Mouse (Mus musculus) neural tube, embryonic 13.5 days (tissue): ENCODE results near the gene Tenm4. TPM values are rescaled to one million over a fixed set of nuclear protein-coding genes. Genes with fewer than 3 reads are reported as not detected.

Source experiments
- ATAC-seq: fragments of 200-750 bp; cut with Nextera tagmentation; 2 replicates; pipeline ENCODE4 v1.8.0; 2017; ENCODE audit warnings: low read depth, mild to moderate bottlenecking, moderate TSS enrichment, moderate library complexity
- H3K27ac ChIP-seq: fragments of 300-500 bp; sonication (generic); replicated peaks from 2 replicates; pipeline ENCODE4 v1.5.1; 2015; ENCODE audit warnings: moderate library complexity, mild to moderate bottlenecking, inconsistent platforms
- H3K27me3 ChIP-seq: fragments of 300-500 bp; sonication (generic); 2 replicates; pipeline ENCODE4 v1.6.1; 2015; ENCODE audit warnings: mild to moderate bottlenecking, inconsistent platforms
- H3K36me3 ChIP-seq: fragments of 300-500 bp; sonication (generic); 2 replicates; pipeline ENCODE4 v1.6.1; 2015; ENCODE audit warnings: mild to moderate bottlenecking, inconsistent platforms
- H3K4me1 ChIP-seq: fragments of 300-500 bp; sonication (generic); replicated peaks from 2 replicates; pipeline ENCODE4 v1.6.1; 2015; ENCODE audit warnings: inconsistent platforms
- H3K4me2 ChIP-seq: fragments of 300-500 bp; sonication (generic); 2 replicates; pipeline ENCODE4 v1.6.1; 2015; ENCODE audit warnings: inconsistent platforms, mild to moderate bottlenecking, moderate library complexity
- H3K4me3 ChIP-seq: fragments of 300-500 bp; sonication (generic); 2 replicates; pipeline ENCODE4 v1.5.1; 2015; ENCODE audit warnings: mild to moderate bottlenecking, inconsistent platforms
- H3K9ac ChIP-seq: fragments of 300-500 bp; sonication (generic); 2 replicates; pipeline ENCODE4 v1.6.1; 2015; ENCODE audit warnings: moderate library complexity, mild to moderate bottlenecking, inconsistent platforms
- H3K9me3 ChIP-seq: fragments of 300-500 bp; sonication (generic); 2 replicates; pipeline ENCODE4 v1.6.1; 2016; ENCODE audit warnings: inconsistent platforms
- WGBS: fragments of 180-500 bp; shearing (Covaris S2); methylation state at CpG from one replicate; pipeline ENCODE4 v1.1.7; 2015; 5-methylcytosine and 5-hydroxymethylcytosine counted together
- polyA plus RNA-seq: library from polyadenylated mRNA; unstranded; fragments of >200 nt; fragmentation: Nextera tagmentation; extraction: Ambion mirVana; gene quantifications from 2 replicates; pipeline ENCODE4 v1.2.1, GENCODE M21; 2015

Gene Tenm4
- polyA plus RNA-seq, 1 experiment from 2014 or later = 36.8 TPM

DNA sequence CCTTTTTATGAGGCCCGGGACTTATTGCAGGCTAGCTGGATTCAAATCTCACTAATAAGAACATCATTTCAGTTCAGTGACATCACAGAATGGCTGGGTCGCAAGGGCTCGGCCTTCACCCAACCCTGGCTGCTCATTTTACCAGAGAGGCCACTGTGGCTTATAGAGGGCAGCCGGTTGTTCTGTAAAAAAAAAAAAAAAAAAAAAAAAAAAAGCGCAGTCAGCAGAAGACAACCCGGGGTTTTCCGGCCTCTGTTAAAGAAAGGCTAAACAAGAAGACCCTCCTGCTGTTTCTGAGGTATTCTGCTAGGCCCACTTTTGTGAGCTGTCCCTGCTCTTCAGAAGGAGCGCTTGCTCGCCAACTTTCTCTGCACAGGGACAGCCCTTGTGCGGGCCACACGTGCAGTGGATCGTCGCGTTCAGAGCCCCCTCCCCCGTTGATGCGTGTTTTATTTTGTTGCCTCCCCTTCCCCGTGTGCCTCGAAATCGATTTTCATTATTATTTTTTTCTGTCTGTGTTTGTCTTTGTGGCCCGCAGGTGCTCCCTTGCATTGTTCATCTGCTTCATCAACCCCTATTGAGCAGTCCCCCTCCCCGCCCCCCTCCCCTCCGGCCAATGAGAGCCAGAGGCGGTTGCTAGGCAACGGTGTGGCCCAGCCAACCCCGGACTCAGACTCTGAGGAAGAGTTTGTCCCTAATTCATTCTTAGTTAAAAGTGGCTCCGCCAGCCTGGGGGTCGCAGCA is 472.6 kb downstream of the Tenm4 start:
- Histone ChIP-seq H3K27ac (peak overlapping the region; percentile 70), H3K36me3 (no peaks in the 10 kb centered on the region), H3K27me3 (peaks cover 15% of the 10 kb centered on the region), H3K4me3 (peak overlapping the region; percentile 39), H3K4me2 (peak overlapping the region; percentile 66), H3K9me3 (no peaks in the 10 kb centered on the region), H3K9ac (peak overlapping the region; percentile 69), H3K4me1 (peaks cover 42% of the 10 kb centered on the region)
- ATAC-seq = peak; percentile 92
- under 1% methylated on average over 27 of the region's 27 CpGs for WGBS

DNA sequence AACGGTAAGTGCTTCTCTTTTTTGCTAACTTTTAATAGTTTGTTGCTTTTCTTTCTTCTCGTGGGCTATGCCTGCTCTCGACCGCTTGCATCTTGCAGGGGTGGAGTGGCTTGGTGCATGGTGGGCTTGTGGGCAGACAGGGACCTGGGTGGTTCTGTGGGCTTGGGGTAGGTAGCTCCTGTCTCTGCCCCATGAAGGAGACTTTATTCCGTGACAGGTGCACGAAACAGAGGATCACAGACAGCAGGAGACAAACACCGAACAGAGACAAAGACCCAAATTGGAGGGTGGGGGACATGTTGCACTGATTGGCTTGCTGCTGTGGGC is 473.1 kb downstream of the Tenm4 start:
- ATAC-seq = peak; percentile 64
- under 1% methylated on average over 7 of the region's 7 CpGs for WGBS
- Histone ChIP-seq H3K9me3 (no peaks in the 10 kb centered on the region), H3K36me3 (no peaks in the 10 kb centered on the region), H3K27me3 (peaks cover 15% of the 10 kb centered on the region), H3K9ac (peak overlapping the region; percentile 45), H3K4me2 (peak overlapping the region; percentile 66), H3K4me3 (peak overlapping the region; percentile 39), H3K27ac (no peak overlapping the region), H3K4me1 (peaks cover 42% of the 10 kb centered on the region)

DNA sequence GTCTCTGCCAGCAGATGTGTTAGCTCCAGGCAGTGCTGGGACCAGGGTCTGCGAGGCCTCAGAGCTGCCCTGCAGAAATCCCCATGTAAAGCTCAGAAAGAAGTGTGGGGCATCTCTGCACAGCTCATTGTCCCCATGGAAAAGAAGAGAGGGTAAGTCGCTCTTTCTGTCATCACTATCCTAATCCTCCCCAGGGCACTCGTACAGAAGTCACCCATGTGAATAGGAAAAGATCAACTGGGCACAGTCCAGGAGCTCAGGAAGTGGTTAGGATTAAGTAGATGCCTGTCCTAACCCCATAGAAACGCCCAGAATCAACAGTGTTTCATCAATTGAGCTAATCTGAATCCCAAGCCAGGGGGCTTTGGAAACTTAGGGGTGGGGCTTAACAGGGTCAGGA is 476.6 kb downstream of the Tenm4 start:
- H3K27ac ChIP-seq = no peak overlapping the region
- H3K9me3 ChIP-seq = no peaks in the 10 kb centered on the region
- H3K4me1 ChIP-seq = peaks cover 72% of the 10 kb centered on the region
- no peak for ATAC-seq
- H3K27me3 ChIP-seq = peaks cover 9% of the 10 kb centered on the region
- H3K4me3 ChIP-seq = no peak overlapping the region
- H3K9ac ChIP-seq = no peak overlapping the region
- 24% methylated on average over 4 of the region's 4 CpGs for WGBS
- no peak overlapping the region for H3K4me2 ChIP-seq
- no peaks in the 10 kb centered on the region for H3K36me3 ChIP-seq

DNA sequence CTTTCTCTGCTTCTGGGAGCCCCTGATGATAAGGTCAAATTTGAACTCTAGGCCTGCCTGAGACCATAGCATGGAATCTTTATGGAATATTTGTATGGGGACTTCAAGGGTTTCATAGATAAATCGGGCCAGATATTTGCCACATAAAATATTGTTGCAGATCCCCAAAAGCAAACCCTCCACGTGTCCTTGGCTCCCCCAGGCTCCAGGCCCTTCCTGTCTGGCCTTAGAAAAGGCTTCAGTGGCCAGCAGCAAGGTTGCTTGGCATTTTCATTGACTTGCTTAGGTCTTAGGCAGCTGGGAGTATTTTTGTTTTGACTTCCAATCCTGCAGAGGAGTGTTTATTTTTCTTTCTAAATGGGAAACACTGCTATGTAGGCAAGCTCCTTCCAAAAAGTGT is 477.6 kb downstream of the Tenm4 start:
- Histone ChIP-seq H3K27me3 (peaks cover 5% of the 10 kb centered on the region; the same call in 1 of the 2 replicates), H3K9ac (no peak overlapping the region), H3K9me3 (no peaks in the 10 kb centered on the region), H3K4me1 (peaks cover 72% of the 10 kb centered on the region), H3K4me3 (no peak overlapping the region), H3K36me3 (no peaks in the 10 kb centered on the region), H3K27ac (no peak overlapping the region), H3K4me2 (no peak overlapping the region)
- no peak for ATAC-seq
- 70% methylated on average over 2 of the region's 2 CpGs for WGBS

DNA sequence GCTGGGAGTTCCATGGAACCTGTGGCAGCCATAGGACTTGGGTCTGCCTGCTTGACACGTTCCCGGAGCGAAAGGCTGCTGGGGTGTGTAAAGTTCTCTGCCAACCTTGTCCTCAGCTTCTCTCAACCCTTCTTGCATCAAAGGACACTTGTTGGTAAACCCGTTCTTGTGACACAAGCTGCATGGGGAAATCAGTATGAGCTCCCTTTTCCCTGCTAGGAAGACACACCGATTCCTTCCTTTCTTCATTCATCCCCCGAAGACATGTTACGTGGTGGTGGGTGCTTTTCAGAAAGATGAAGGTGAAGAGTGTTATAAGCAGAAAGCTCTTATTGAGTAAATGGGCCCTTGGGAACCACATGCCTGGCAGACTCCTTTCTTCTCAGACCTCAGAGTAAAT is 478.1 kb downstream of the Tenm4 start:
- no peak overlapping the region for H3K27ac ChIP-seq
- H3K9ac ChIP-seq = no peak overlapping the region
- no peak overlapping the region for H3K4me2 ChIP-seq
- 84% methylated on average over 7 of the region's 7 CpGs for WGBS
- no peaks in the 10 kb centered on the region for H3K36me3 ChIP-seq
- H3K4me1 ChIP-seq = peaks cover 66% of the 10 kb centered on the region
- no peaks in the 10 kb centered on the region for H3K9me3 ChIP-seq
- no peak overlapping the region for H3K4me3 ChIP-seq
- H3K27me3 ChIP-seq = peaks cover 5% of the 10 kb centered on the region; the same call in 1 of the 2 replicates
- no peak for ATAC-seq

DNA sequence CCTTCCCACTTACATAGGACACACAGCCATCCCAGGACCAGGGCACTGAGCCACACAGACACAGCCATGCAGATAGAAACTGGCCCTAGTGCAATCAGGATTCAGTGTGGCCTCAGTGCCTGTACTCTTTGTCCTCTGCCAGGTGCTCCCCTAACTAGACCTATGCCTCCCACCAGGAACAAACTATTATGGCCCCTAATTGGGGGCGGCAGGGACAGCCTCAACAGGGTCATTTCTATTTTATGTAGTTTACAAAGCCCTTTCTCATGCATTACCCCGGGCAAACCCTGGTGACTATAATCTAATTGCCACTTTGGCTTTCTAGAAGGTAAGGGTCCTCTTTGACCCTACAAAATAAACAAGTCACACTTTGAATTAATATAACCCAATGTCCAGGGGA is 479.4 kb downstream of the Tenm4 start:
- no peak for ATAC-seq
- Histone ChIP-seq H3K36me3 (no peaks in the 10 kb centered on the region), H3K4me1 (peaks cover 65% of the 10 kb centered on the region), H3K27ac (peak overlapping the region; percentile 61; the same call in 1 of the 2 replicates), H3K4me2 (no peak overlapping the region), H3K27me3 (peaks cover 5% of the 10 kb centered on the region; the same call in 1 of the 2 replicates), H3K9ac (no peak overlapping the region), H3K9me3 (no peaks in the 10 kb centered on the region), H3K4me3 (no peak overlapping the region)
- 10% methylated on average over 2 of the region's 2 CpGs for WGBS

DNA sequence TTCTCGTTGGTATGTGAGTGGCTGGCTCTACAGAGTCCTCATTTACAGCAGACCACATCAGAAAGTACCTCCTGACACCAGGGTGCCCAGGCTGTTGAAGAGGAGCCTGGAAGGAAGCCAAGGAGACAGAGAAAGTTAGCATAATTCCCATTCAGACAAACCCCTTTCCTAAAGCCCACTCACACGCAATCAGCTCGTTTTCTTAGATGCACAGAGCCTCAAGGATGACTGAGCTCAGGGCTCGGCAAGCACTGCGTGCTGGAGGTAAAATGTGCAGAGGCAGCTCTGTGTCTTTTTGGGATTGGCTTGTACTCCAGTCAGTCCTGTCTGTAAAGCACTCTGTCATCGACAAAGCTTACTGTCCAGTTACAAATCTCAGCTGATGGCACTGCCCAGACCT is 480.0 kb downstream of the Tenm4 start:
- Histone ChIP-seq H3K27me3 (peaks cover under 1% of the 10 kb centered on the region; the same call in 1 of the 2 replicates), H3K4me1 (peaks cover 61% of the 10 kb centered on the region)
- no peak for ATAC-seq

DNA sequence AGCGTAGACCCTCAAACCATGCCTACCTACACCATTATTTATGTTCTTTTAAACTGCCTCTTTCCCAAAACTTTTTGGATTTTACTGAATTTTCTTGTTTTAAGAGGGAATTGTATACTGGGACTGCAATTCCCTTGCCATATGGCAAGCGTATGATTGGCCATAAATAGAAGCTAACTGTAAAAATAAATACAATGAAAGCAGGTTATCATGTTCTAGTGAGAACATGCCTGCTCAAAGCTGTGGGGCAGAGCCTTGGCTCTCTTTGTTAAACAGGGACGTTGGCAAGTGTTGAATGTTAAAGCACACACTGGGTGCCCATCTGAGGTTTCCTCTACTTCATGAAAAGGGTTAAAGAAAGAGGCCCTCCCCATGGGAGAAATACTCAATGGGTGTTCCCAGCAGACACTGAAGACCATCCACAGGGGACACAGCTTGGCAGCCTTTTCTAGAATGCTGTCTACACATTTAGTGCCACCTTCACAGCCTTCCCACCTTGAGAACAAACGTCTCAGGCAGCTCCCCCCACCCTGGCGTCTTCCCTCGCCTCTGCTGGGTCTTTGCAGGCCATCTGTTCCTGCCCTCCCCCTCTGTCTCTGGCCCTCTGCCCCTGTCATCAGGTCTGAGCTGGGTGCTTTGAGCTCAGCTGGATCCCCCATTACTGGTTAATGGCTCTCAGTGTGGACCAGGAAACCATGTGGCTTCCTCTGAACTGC is 480.7 kb downstream of the Tenm4 start:
- no peaks in the 10 kb centered on the region for H3K27me3 ChIP-seq
- peak overlapping the region; percentile 68 for H3K27ac ChIP-seq
- 21% methylated on average over 6 of the region's 6 CpGs for WGBS
- peak; percentile 64 for ATAC-seq
- H3K4me1 ChIP-seq = peaks cover 63% of the 10 kb centered on the region
- H3K4me3 ChIP-seq = no peak overlapping the region
- H3K9me3 ChIP-seq = no peaks in the 10 kb centered on the region
- no peak overlapping the region for H3K4me2 ChIP-seq
- H3K9ac ChIP-seq = no peak overlapping the region; the same call in 1 of the 2 replicates
- H3K36me3 ChIP-seq = no peaks in the 10 kb centered on the region

More for the DNA sequence above, 480.0 kb downstream of the Tenm4 start:
- H3K4me2 ChIP-seq = no peak overlapping the region
- WGBS = 13% methylated on average over 6 of the region's 6 CpGs
- H3K4me3 ChIP-seq = no peak overlapping the region
- no peak overlapping the region for H3K9ac ChIP-seq
- no peaks in the 10 kb centered on the region for H3K36me3 ChIP-seq
- peak overlapping the region; percentile 61 for H3K27ac ChIP-seq
- H3K9me3 ChIP-seq = no peaks in the 10 kb centered on the region

DNA sequence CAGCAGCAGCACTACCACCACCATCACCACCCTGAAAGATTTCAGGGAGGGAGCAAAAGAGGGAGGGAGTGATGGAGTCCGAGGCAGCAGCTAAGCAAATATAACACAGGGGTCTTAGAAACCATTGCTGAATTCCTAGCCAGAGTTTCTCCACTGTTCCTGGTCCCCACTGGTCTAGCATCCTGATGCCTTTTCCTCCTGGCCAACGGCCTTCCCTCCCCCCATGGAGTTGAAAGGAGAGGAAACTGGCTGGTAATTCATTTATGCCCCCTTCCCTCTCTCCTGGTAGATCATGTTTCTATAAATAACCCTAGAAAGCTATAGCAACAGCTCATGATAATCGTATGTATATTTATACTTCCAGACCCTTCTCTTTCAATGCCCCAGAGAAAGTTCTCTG is 481.8 kb downstream of the Tenm4 start:
- H3K27me3 ChIP-seq = peaks cover 5% of the 10 kb centered on the region; the same call in 1 of the 2 replicates
- WGBS = 28% methylated on average over 3 of the region's 3 CpGs
- peaks cover 64% of the 10 kb centered on the region for H3K4me1 ChIP-seq
- H3K27ac ChIP-seq = peak overlapping the region; percentile 68; the same call in 1 of the 2 replicates
- no peak overlapping the region for H3K9ac ChIP-seq
- no peaks in the 10 kb centered on the region for H3K36me3 ChIP-seq
- no peak for ATAC-seq
- no peak overlapping the region for H3K4me2 ChIP-seq
- H3K9me3 ChIP-seq = no peaks in the 10 kb centered on the region
- H3K4me3 ChIP-seq = no peak overlapping the region

DNA sequence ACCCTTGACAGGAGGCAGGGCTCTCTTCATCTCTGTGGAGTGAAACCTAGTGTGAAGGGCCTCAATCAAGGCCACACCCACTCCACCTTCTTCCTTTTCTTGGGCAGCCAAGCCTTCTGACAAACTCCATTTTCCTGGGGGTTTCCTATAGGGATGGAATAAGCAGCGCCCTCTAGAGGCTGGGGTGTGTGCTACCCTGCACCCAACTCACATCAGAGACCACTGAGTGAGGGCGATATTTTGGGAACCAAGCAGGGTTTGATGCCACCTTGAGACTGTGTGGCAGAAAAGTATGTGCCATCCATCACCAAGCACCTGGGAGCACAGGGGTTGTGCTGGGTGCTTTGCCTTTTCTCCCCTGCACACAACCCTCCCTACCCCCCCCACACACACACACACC is 483.2 kb downstream of the Tenm4 start:
- Histone ChIP-seq H3K9me3 (no peaks in the 10 kb centered on the region), H3K27me3 (peaks cover 5% of the 10 kb centered on the region; the same call in 1 of the 2 replicates), H3K4me2 (no peak overlapping the region), H3K36me3 (no peaks in the 10 kb centered on the region), H3K27ac (no peak overlapping the region), H3K9ac (no peak overlapping the region), H3K4me3 (no peak overlapping the region), H3K4me1 (peaks cover 72% of the 10 kb centered on the region)
- 42% methylated on average over 2 of the region's 2 CpGs for WGBS
- no peak for ATAC-seq

DNA sequence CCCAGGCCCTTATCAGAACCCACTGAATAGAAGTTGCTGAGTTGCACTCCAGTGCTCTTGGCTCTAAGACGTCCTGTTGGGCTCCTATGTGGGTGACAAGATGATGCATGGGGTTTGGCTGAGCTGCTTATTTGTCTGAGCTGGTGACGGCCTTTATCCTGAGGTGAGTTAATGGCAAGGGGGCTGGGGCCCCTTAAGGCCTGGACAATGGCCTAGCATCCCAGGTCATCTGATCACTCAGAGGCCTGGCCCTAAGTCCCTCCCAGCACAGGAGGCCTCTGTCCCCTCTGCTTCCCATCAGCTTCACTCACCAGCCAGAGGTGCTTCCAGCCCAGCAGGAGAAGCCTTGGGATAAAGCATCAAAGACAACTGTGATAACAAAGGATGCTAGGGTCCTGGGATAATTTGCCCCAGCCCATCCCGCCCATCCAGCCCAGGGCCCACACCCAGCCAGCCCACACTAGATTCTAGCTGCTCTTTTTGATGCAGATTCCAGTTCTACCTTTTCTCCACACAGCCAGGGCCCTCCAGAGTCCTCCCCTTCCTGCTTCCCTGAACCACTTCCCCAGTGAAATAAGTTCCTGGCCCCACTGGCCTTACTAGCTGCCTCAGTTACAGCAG is 484.2 kb downstream of the Tenm4 start:
- peaks cover 5% of the 10 kb centered on the region; the same call in 1 of the 2 replicates for H3K27me3 ChIP-seq
- H3K27ac ChIP-seq = no peak overlapping the region
- no peak for ATAC-seq
- no peaks in the 10 kb centered on the region for H3K9me3 ChIP-seq
- no peak overlapping the region for H3K4me3 ChIP-seq
- H3K4me2 ChIP-seq = no peak overlapping the region
- peaks cover 73% of the 10 kb centered on the region for H3K4me1 ChIP-seq
- no peaks in the 10 kb centered on the region for H3K36me3 ChIP-seq
- H3K9ac ChIP-seq = no peak overlapping the region
- 25% methylated on average over 3 of the region's 3 CpGs for WGBS
